12 mouse cellular contexts compared by ENCODE assay signal in genomic region chr16:50779030-50779784, GRCm38 (mm10).
DNase-seq lines count a peak whose midpoint lies in the region; ATAC-seq and TF ChIP-seq lines count a peak whose summit lies in the region.
"Had no signal": no experiment of that assay in that cellular context is flagged by ENCODE, and none has a peak within 500 bp of the region (broad histone marks: within the 10 kb centered on the region; RNA-seq: fewer than 3 reads in every experiment).

No protein-coding gene starts in this region.

- no peaks in the 10 kb centered on the region for H3K27me3 ChIP-seq in intestine, embryonic 14.5 days (replicated peaks; ENCODE audit: control insufficient read depth, insufficient read depth, low read length)
- no peaks in the 10 kb centered on the region for H3K27me3 ChIP-seq in intestine, embryonic 16.5 days (replicated peaks; ENCODE audit: control insufficient read depth, insufficient read depth, low read length)
- no peaks in the 10 kb centered on the region for H3K27me3 ChIP-seq in midbrain, embryonic 11.5 days (ENCODE audit: control insufficient read depth, insufficient read depth, low read length)
- no peaks in the 10 kb centered on the region for H3K27me3 ChIP-seq in midbrain, postnatal 0 days (ENCODE audit: insufficient read depth, low read length)
- no peaks in the 10 kb centered on the region for H3K27me3 ChIP-seq in hindbrain, embryonic 10.5 days (ENCODE audit: insufficient read depth, poor library complexity, severe bottlenecking)
- H3K27me3 ChIP-seq: limb, embryonic 15.5 days; neural tube, embryonic 13.5 days had no signal

- WGBS in intestine, embryonic 14.5 days = 14% methylated on average over 6 of the region's 6 CpGs
- WGBS in intestine, embryonic 16.5 days = 19% methylated on average over 6 of the region's 6 CpGs
- WGBS in midbrain, embryonic 11.5 days = 29% methylated on average over 6 of the region's 6 CpGs
- 26% methylated on average over 6 of the region's 6 CpGs for WGBS in midbrain, postnatal 0 days
- 34% methylated on average over 6 of the region's 6 CpGs for WGBS in hindbrain, embryonic 10.5 days

- TF ChIP-seq CTCF in midbrain, postnatal 0 days (IDR thresholded peaks at IDR 0.05) = no peak

- no peak for DNase-seq in intestine, embryonic 14.5 days (ENCODE audit: low spot score)
- DNase-seq in midbrain, embryonic 11.5 days (ENCODE audit: low spot score, missing footprints) = no peak
- no peak for DNase-seq in midbrain, postnatal 0 days (ENCODE audit: low spot score)
- DNase-seq in skeletal muscle tissue, adult 2 months (ENCODE audit: low read depth, low spot score) = peak; percentile 15
- no peak for DNase-seq in hindbrain, embryonic 10.5 days (ENCODE audit: low spot score)
- no peak for DNase-seq in gastrocnemius, postnatal 25 days

- H3K27ac ChIP-seq in intestine, embryonic 14.5 days (ENCODE audit: low read depth) = no peak overlapping the region
- no peak overlapping the region for H3K27ac ChIP-seq in intestine, embryonic 16.5 days (ENCODE audit: low read length)
- no peak overlapping the region for H3K27ac ChIP-seq in midbrain, embryonic 11.5 days (ENCODE audit: low read depth, low read length)
- H3K27ac ChIP-seq in midbrain, postnatal 0 days (ENCODE audit: low read depth, low read length) = no peak overlapping the region
- no peak overlapping the region for H3K27ac ChIP-seq in hindbrain, embryonic 10.5 days
- H3K27ac ChIP-seq: heart, embryonic 10.5 days; limb, embryonic 15.5 days; macrophage; neural tube, embryonic 13.5 days had no signal

- H3K4me1 ChIP-seq in intestine, embryonic 14.5 days (replicated peaks; ENCODE audit: control insufficient read depth, insufficient read depth, low read length) = peaks cover 9% of the 10 kb centered on the region
- H3K4me1 ChIP-seq in intestine, embryonic 16.5 days (ENCODE audit: control insufficient read depth, insufficient read depth, low read length) = peaks cover 6% of the 10 kb centered on the region; the same call in 1 of the 2 replicates
- peaks cover 8% of the 10 kb centered on the region for H3K4me1 ChIP-seq in midbrain, embryonic 11.5 days (ENCODE audit: control insufficient read depth, insufficient read depth, low read length)
- peaks cover 3% of the 10 kb centered on the region; the same call in 1 of the 2 replicates for H3K4me1 ChIP-seq in midbrain, postnatal 0 days (ENCODE audit: insufficient read depth, low read length)
- H3K4me1 ChIP-seq in hindbrain, embryonic 10.5 days (replicated peaks) = peaks cover 10% of the 10 kb centered on the region

- H3K4me3 ChIP-seq in intestine, embryonic 14.5 days (ENCODE audit: low read depth, low read length) = no peak overlapping the region
- H3K4me3 ChIP-seq in intestine, embryonic 16.5 days (ENCODE audit: low read length) = no peak overlapping the region
- no peak overlapping the region for H3K4me3 ChIP-seq in midbrain, embryonic 11.5 days (ENCODE audit: low read depth, low read length)
- no peak overlapping the region for H3K4me3 ChIP-seq in midbrain, postnatal 0 days (ENCODE audit: low read depth, low read length)
- H3K4me3 ChIP-seq in hindbrain, embryonic 10.5 days = no peak overlapping the region
- H3K4me3 ChIP-seq: heart, embryonic 10.5 days; limb, embryonic 15.5 days; neural tube, embryonic 13.5 days had no signal

- no peak for ATAC-seq in intestine, embryonic 14.5 days (replicated peaks; ENCODE audit: low FRiP score, low TSS enrichment, low read depth)
- no peak for ATAC-seq in intestine, embryonic 16.5 days
- peak; percentile 80 for ATAC-seq in midbrain, embryonic 11.5 days (ENCODE audit: low FRiP score)
- no peak for ATAC-seq in midbrain, postnatal 0 days (ENCODE audit: low FRiP score)
- ATAC-seq in megakaryocyte, adult 5-6 weeks (ENCODE audit: poor library complexity, severe bottlenecking) = peak; percentile 51; the same call in 1 of the 2 replicates

- no peaks in the 10 kb centered on the region for H3K9me3 ChIP-seq in intestine, embryonic 14.5 days (ENCODE audit: control insufficient read depth, low read length)
- H3K9me3 ChIP-seq in intestine, embryonic 16.5 days (ENCODE audit: control insufficient read depth, low read length) = no peaks in the 10 kb centered on the region
- no peaks in the 10 kb centered on the region for H3K9me3 ChIP-seq in midbrain, embryonic 11.5 days (ENCODE audit: control insufficient read depth, low read length)
- H3K9me3 ChIP-seq in midbrain, postnatal 0 days (ENCODE audit: low read length) = no peaks in the 10 kb centered on the region
- H3K9me3 ChIP-seq in hindbrain, embryonic 10.5 days = no peaks in the 10 kb centered on the region
- H3K9me3 ChIP-seq: heart, embryonic 10.5 days; limb, embryonic 15.5 days had no signal

- no peak overlapping the region for H3K9ac ChIP-seq in intestine, embryonic 14.5 days (ENCODE audit: low read length)
- H3K9ac ChIP-seq in intestine, embryonic 16.5 days (ENCODE audit: low read depth, low read length) = no peak overlapping the region
- H3K9ac ChIP-seq in midbrain, embryonic 11.5 days (ENCODE audit: low read length) = no peak overlapping the region
- H3K9ac ChIP-seq in midbrain, postnatal 0 days (replicated peaks; ENCODE audit: low read length, poor library complexity, severe bottlenecking) = no peak overlapping the region
- H3K9ac ChIP-seq: limb, embryonic 15.5 days; neural tube, embryonic 13.5 days had no signal

- peak overlapping the region; percentile 16; the same call in 1 of the 2 replicates for H3K4me2 ChIP-seq in intestine, embryonic 14.5 days (ENCODE audit: low read length)
- H3K4me2 ChIP-seq in intestine, embryonic 16.5 days (ENCODE audit: low read depth, low read length) = no peak overlapping the region
- H3K4me2 ChIP-seq in midbrain, embryonic 11.5 days = no peak overlapping the region
- H3K4me2 ChIP-seq in midbrain, postnatal 0 days (ENCODE audit: low read depth, low read length, poor library complexity, severe bottlenecking) = no peak overlapping the region
- H3K4me2 ChIP-seq: limb, embryonic 15.5 days; neural tube, embryonic 13.5 days had no signal

- H3K36me3 ChIP-seq in intestine, embryonic 14.5 days (ENCODE audit: control insufficient read depth, insufficient read depth, low read length) = no peaks in the 10 kb centered on the region
- no peaks in the 10 kb centered on the region for H3K36me3 ChIP-seq in intestine, embryonic 16.5 days (ENCODE audit: control insufficient read depth, insufficient read depth, low read length)
- H3K36me3 ChIP-seq in midbrain, embryonic 11.5 days (ENCODE audit: control insufficient read depth, insufficient read depth, low read length) = no peaks in the 10 kb centered on the region
- H3K36me3 ChIP-seq in midbrain, postnatal 0 days (ENCODE audit: insufficient read depth, low read length) = no peaks in the 10 kb centered on the region
- H3K36me3 ChIP-seq in hindbrain, embryonic 10.5 days = no peaks in the 10 kb centered on the region
- H3K36me3 ChIP-seq: heart, embryonic 10.5 days; limb, embryonic 15.5 days; neural tube, embryonic 13.5 days had no signal

Comparison
In these comparisons a context has a peak if more than half of its experiments do, and no peak if none do; other contexts are left out.
1. ATAC-seq: peak in midbrain, embryonic 11.5 days (single experiment) and megakaryocyte, adult 5-6 weeks (single experiment); none in intestine, embryonic 14.5 days (single experiment), intestine, embryonic 16.5 days (single experiment) and midbrain, postnatal 0 days (single experiment).